Comparison of ENCODE assay signal across 10 mouse cellular contexts in genomic region chr10:34205825-34206224, GRCm38 (mm10). TPM values are rescaled to one million over a fixed set of nuclear protein-coding genes. Genes with fewer than 3 reads are reported as not detected.
DNase-seq lines count a peak whose midpoint lies in the region; ATAC-seq and TF ChIP-seq lines count a peak whose summit lies in the region.
"Had no signal": no experiment of that assay in that cellular context is flagged by ENCODE, and none has a peak within 500 bp of the region (broad histone marks: within the 10 kb centered on the region; RNA-seq: fewer than 3 reads in every experiment).

No protein-coding gene starts in this region.

- 0 out of 2 replicates have a peak, but pooled peaks cover 6% of the 10 kb centered on the region for H3K36me3 ChIP-seq in heart, embryonic 13.5 days
- no peaks in the 10 kb centered on the region for H3K36me3 ChIP-seq in lung, embryonic 15.5 days
- H3K36me3 ChIP-seq in embryonic facial prominence, embryonic 13.5 days: no peaks in the 10 kb centered on the region
- no peaks in the 10 kb centered on the region for H3K36me3 ChIP-seq in myocyte (ENCODE audit: control insufficient read depth, insufficient read depth)
- no peaks in the 10 kb centered on the region for H3K36me3 ChIP-seq in forebrain, embryonic 16.5 days (ENCODE audit: control insufficient read depth, insufficient read depth)

- H3K27me3 ChIP-seq in heart, embryonic 13.5 days (replicated peaks): no peaks in the 10 kb centered on the region
- H3K27me3 ChIP-seq in lung, embryonic 15.5 days: no peaks in the 10 kb centered on the region
- H3K27me3 ChIP-seq in embryonic facial prominence, embryonic 13.5 days: no peaks in the 10 kb centered on the region
- no peaks in the 10 kb centered on the region for H3K27me3 ChIP-seq in myocyte (ENCODE audit: control insufficient read depth, insufficient read depth, insufficient read length)
- no peaks in the 10 kb centered on the region for H3K27me3 ChIP-seq in forebrain, embryonic 16.5 days (replicated peaks; ENCODE audit: control insufficient read depth, insufficient read depth, low read length)

- peak overlapping the region; percentile 81 for H3K4me2 ChIP-seq in heart, embryonic 13.5 days
- H3K4me2 ChIP-seq in lung, embryonic 15.5 days: peak overlapping the region; percentile 68
- H3K4me2 ChIP-seq in embryonic facial prominence, embryonic 13.5 days: peak overlapping the region; percentile 69
- H3K4me2 ChIP-seq in myocyte (ENCODE audit: low read depth): peak overlapping the region; percentile 83
- no peak overlapping the region for H3K4me2 ChIP-seq in forebrain, embryonic 16.5 days (ENCODE audit: low read length)

- H3K79me2 ChIP-seq in myocyte (ENCODE audit: control insufficient read depth, insufficient read depth): peaks cover 45% of the 10 kb centered on the region

- no peak for DNase-seq in heart, adult 11 months
- no peak for DNase-seq in lung, postnatal 36 days
- DNase-seq in frontal cortex, postnatal 25 days (ENCODE audit: low spot score in 2 of 2): no peak
- DNase-seq: right cerebral cortex, postnatal 25 days had no signal

- peak overlapping the region; percentile 90 for H3K4me3 ChIP-seq in heart, embryonic 13.5 days
- H3K4me3 ChIP-seq in lung, embryonic 15.5 days: peak overlapping the region; percentile 82; the same call in 1 of the 2 replicates
- peak overlapping the region; percentile 86; the same call in 1 of the 2 replicates for H3K4me3 ChIP-seq in embryonic facial prominence, embryonic 13.5 days
- H3K4me3 ChIP-seq in myocyte: peak overlapping the region; percentile 77
- H3K4me3 ChIP-seq in forebrain, embryonic 16.5 days (replicated peaks; ENCODE audit: low read length): no peak overlapping the region

- no peak overlapping the region for H3K9ac ChIP-seq in heart, embryonic 13.5 days
- no peak overlapping the region for H3K9ac ChIP-seq in lung, embryonic 15.5 days
- H3K9ac ChIP-seq in embryonic facial prominence, embryonic 13.5 days: no peak overlapping the region
- no peak overlapping the region for H3K9ac ChIP-seq in forebrain, embryonic 16.5 days (replicated peaks; ENCODE audit: low read depth, low read length)

- TF ChIP-seq POLR2A in myocyte (IDR thresholded peaks at IDR 0.05; ENCODE audit: insufficient read length, low read depth): no peak

- peak overlapping the region; percentile 32 for H3ac ChIP-seq in myocyte (ENCODE audit: control insufficient read depth, insufficient read length)

- H3K27ac ChIP-seq in heart, embryonic 13.5 days (replicated peaks): no peak overlapping the region
- H3K27ac ChIP-seq in lung, embryonic 15.5 days: no peak overlapping the region
- no peak overlapping the region for H3K27ac ChIP-seq in embryonic facial prominence, embryonic 13.5 days
- H3K27ac ChIP-seq in forebrain, embryonic 16.5 days (ENCODE audit: low read length): no peak overlapping the region

- H3K9me3 ChIP-seq in heart, embryonic 13.5 days: no peaks in the 10 kb centered on the region
- H3K9me3 ChIP-seq in lung, embryonic 15.5 days: no peaks in the 10 kb centered on the region
- H3K9me3 ChIP-seq in embryonic facial prominence, embryonic 13.5 days: no peaks in the 10 kb centered on the region
- H3K9me3 ChIP-seq in forebrain, embryonic 16.5 days (ENCODE audit: control insufficient read depth, low read length): no peaks in the 10 kb centered on the region

- H3K4me1 ChIP-seq in heart, embryonic 13.5 days: peaks cover 24% of the 10 kb centered on the region
- peaks cover 28% of the 10 kb centered on the region for H3K4me1 ChIP-seq in lung, embryonic 15.5 days
- H3K4me1 ChIP-seq in embryonic facial prominence, embryonic 13.5 days: peaks cover 12% of the 10 kb centered on the region
- H3K4me1 ChIP-seq in forebrain, embryonic 16.5 days (replicated peaks; ENCODE audit: control insufficient read depth, insufficient read depth, low read length): peaks cover 9% of the 10 kb centered on the region; the same call in 1 of the 2 replicates

- 92% methylated on average over 1 of the region's 1 CpGs for WGBS in heart, embryonic 13.5 days
- WGBS in lung, embryonic 15.5 days: 85% methylated on average over 1 of the region's 1 CpGs
- 92% methylated on average over 1 of the region's 1 CpGs for WGBS in embryonic facial prominence, embryonic 13.5 days
- WGBS in forebrain, embryonic 16.5 days: 97% methylated on average over 1 of the region's 1 CpGs

- ATAC-seq in heart, embryonic 13.5 days (ENCODE audit: extremely low read depth, insufficient number of reproducible peaks, low FRiP score, low TSS enrichment): no peak
- ATAC-seq in lung, embryonic 15.5 days (ENCODE audit: borderline replicate concordance, extremely low read depth, low FRiP score, low TSS enrichment): no peak
- no peak for ATAC-seq in embryonic facial prominence, embryonic 13.5 days (ENCODE audit: insufficient number of reproducible peaks, insufficient read depth, low FRiP score, low TSS enrichment, low read depth)
- no peak for ATAC-seq in forebrain, embryonic 16.5 days

TF ChIP-seq in myocyte, 11 proteins besides CTCF, POLR2A, EP300 and RAD21:
- no peak for TF ChIP-seq TCF12 (IDR thresholded peaks at IDR 0.05; ENCODE audit: insufficient read depth, poor library complexity, severe bottlenecking)
- TF ChIP-seq REST (IDR thresholded peaks at IDR 0.05; ENCODE audit: insufficient read depth, insufficient read length): no peak
- TF ChIP-seq POLR2AphosphoS2 (IDR thresholded peaks at IDR 0.05; ENCODE audit: insufficient read length, low read depth): no peak
- no peak for TF ChIP-seq E2F4 (IDR thresholded peaks at IDR 0.05; ENCODE audit: insufficient read depth)
- no peak for TF ChIP-seq MYOD1 (IDR thresholded peaks at IDR 0.05; ENCODE audit: control insufficient read depth in 1 of 3, insufficient read length in 2 of 3, low read depth in 2 of 3)
- TF ChIP-seq CEBPB (IDR thresholded peaks at IDR 0.05; ENCODE audit: insufficient read depth, poor library complexity, severe bottlenecking): no peak
- TF ChIP-seq MAX (IDR thresholded peaks at IDR 0.05; ENCODE audit: low read depth): no peak
- no peak for TF ChIP-seq SRF (IDR thresholded peaks at IDR 0.05; ENCODE audit: control insufficient read depth, insufficient read length, low read depth)

RNA-seq across cellular contexts. Expression of gene Dse, which starts 1.7 kb away (rescaled TPM):
- polyA plus RNA-seq in heart, embryonic 13.5 days (2015; fragmentation: Nextera tagmentation; extraction: Ambion mirVana): 13.6 and 15.2 TPM in 2 replicates
- polyA plus RNA-seq in lung, embryonic 15.5 days (2015; fragmentation: Nextera tagmentation; extraction: Ambion mirVana): 29.0 and 31.2 TPM in 2 replicates
- polyA plus RNA-seq in embryonic facial prominence, embryonic 13.5 days (2015; fragmentation: Nextera tagmentation; extraction: Ambion mirVana): 37.9 and 38.7 TPM in 2 replicates
- polyA plus RNA-seq in myocyte (2012; fragmentation: generic; extraction: Trizol): 7.6 TPM
- 4.5 and 6.2 TPM in 2 replicates for polyA plus RNA-seq in forebrain, embryonic 16.5 days (2015; fragmentation: Nextera tagmentation; extraction: Ambion mirVana)
- polyA plus RNA-seq: erythroblast, embryonic 14.5 days had no signal
